Mouse (Mus musculus): ENCODE data around the gene Erf.

The Erf gene

GRCm38 (mm10) chr7:25210482-25210881, 40.1 kb downstream of the Erf start:
- DNase-seq (ENCODE audit: low spot score), result no peak

DNA sequence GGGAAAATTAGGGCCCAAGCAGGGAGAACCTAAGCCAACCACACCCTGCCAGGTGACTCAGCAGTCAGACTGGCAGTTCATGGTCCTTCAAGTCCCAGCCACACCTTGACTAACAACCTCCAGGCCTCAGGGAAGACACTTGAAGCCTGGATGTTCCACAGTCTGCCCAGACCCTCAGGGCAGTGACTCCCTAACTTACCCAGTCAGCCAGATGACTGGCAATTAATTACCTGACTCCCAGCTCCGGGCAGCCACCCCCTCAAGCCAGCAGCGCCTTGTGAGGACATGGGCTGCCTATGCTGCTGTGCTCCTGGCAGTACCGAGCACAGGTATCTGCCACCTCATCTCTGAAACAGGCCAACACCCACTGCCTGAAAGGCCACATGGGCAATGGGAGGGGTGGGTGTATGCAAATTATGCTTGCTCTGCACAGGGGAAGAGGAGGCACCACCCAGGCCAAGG, 41.4 kb downstream of the Erf start:
- peak; percentile 32 for DNase-seq (ENCODE audit: low spot score)

GRCm38 (mm10) chr7:25206094-25206830, 44.3 kb downstream of the Erf start:
- DNase-seq (ENCODE audit: low spot score), result no peak

DNA sequence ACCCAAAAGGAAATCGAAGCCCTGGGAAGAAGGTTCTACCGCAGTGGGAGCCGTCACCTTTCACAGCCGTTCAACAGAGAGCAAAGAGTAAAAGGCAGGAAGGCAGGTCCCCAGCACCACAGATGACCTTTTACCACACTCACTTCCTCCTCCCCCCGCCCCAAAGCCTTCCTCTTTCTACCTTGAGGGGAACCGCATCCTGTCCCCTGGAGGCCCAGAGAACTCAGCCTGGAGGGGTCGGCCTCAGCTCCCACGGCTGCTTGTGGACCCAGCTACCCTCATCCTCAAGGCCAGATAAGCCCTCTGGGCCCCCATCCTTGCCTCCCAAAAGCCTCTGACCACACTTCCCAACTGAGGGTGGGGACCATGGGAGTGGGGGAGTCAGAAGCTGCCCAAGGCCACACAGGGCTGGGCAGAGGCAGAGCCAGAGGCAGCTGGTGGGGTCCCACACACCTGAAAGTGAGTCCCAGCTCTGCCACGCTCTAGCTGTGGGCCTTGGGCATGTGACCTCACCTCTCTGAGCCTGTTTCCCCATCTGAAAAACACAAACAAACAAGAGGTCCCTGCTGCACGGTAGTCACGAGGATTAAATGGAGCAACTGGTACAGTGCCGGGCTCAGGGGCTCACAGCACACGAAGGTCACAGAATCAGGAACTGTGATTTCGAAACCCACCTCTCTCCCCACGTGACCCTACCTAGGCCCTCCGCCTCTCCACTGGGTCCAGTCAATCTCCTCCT, 45.0 kb downstream of the Erf start:
- no peak for DNase-seq (ENCODE audit: low spot score)

GRCm38 (mm10) chr7:25203624-25204023, 46.9 kb downstream of the Erf start:
- DNase-seq (ENCODE audit: low spot score), result peak; percentile 67

GRCm38 (mm10) chr7:25197384-25198018, 53.1 kb downstream of the Erf start:
- peak; percentile 79 for DNase-seq (ENCODE audit: low spot score)

GRCm38 (mm10) chr7:25196107-25196506, 54.5 kb downstream of the Erf start:
- no peak for DNase-seq (ENCODE audit: low spot score)

GRCm38 (mm10) chr7:25195148-25195547, 55.4 kb downstream of the Erf start:
- no peak for DNase-seq (ENCODE audit: low spot score)
